Mouse (Mus musculus): ENCODE results near the gene Lsm4.

Lsm4 gene

DNA sequence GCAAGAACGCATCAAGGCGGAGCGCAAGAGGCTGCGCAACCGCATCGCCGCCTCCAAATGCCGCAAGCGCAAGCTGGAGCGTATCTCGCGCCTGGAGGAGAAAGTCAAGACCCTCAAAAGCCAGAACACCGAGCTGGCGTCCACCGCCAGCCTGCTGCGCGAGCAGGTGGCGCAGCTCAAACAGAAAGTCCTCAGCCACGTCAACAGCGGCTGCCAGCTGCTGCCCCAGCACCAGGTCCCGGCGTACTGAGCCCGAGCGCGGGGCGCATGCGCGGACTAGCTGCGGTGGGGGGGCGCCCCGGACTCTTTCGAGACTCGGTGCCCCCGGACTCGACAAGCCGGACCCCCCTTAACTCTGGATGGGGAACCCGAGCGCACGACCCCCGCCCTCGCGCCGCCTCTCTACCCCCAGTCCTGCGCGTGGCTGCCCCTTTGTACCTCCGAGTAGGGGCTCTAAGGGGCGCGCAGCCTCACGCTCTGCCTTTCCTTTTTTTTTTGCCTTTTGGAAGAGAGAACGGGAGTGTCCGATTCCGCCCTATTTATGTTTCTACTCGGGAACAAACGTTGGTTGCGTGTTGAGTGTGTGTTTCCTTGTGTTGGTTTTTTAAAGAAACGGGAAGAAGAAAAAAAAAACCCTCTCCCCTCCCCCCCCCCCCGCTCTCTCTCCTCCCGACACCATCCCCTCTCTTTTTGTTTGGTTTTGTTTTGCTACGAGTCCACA, 26.9 kb downstream of the Lsm4 start:
- peak; percentile 92 for DNase-seq (ENCODE audit: low read depth, low spot score)

DNA sequence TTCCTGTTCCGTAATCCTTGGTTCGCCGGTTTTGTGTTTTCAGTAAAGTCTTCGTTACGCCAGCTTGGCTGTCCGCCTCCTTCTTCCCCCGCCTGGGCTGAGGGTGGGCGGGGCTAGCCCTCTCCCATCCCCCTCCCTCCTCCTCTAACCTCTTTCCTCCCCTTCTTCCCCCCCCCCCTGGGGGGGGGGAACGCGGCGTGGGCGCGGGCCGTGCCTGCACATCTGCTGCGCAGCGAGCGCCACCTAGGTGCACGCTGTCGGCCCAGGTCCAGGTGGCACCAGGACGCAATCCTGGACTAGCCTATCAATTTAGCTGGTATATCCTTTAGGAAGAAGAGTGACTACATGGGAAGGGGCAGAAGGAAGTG, 27.5 kb downstream of the Lsm4 start:
- peak; percentile 96 for DNase-seq (ENCODE audit: low read depth, low spot score)

DNA sequence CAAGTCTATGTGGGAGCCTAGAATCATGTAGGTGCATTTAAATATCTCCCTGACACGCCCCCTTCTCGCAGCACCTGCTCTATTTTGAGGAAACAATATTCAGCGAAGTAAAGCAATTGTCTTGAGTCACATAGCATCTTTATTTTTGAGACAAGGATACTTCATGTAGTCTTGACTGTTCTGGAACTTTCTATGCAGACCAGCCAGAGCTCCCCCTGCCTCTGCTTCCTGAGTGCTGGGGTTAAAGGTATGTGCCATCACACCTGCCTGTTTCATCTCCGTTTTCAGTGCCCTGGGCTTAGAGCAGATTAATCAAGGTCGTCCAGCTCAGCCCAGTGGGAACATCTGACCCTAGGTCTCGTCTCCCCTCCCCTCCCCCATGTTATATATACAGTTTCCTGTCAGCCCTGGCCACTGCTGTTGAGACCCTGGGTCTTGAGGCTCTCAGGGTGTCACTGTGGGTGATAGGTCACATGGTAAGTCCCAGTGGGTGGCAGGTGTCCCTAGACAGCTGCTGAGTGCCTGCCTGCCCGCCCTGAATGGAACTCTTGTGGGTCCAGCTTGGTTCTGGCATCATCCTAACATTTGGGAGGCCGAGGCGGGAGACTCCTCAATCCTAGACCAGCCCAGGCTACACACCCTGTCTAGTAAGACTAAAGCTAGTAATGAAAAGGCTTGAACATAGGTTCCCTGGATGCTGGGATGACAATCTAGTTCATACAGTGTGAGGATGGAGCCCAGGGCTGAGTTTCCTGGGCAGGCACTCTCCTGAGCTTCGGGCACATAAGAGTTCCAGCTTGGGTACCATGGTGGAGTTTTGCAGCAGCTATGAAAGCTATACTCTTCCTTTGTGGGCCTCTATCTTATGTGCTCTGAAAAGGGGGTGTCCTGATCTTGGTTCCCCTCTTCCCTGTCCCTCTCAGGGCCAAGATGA, 28.3 kb downstream of the Lsm4 start:
- DNase-seq (ENCODE audit: low read depth, low spot score), result peak; percentile 33

DNA sequence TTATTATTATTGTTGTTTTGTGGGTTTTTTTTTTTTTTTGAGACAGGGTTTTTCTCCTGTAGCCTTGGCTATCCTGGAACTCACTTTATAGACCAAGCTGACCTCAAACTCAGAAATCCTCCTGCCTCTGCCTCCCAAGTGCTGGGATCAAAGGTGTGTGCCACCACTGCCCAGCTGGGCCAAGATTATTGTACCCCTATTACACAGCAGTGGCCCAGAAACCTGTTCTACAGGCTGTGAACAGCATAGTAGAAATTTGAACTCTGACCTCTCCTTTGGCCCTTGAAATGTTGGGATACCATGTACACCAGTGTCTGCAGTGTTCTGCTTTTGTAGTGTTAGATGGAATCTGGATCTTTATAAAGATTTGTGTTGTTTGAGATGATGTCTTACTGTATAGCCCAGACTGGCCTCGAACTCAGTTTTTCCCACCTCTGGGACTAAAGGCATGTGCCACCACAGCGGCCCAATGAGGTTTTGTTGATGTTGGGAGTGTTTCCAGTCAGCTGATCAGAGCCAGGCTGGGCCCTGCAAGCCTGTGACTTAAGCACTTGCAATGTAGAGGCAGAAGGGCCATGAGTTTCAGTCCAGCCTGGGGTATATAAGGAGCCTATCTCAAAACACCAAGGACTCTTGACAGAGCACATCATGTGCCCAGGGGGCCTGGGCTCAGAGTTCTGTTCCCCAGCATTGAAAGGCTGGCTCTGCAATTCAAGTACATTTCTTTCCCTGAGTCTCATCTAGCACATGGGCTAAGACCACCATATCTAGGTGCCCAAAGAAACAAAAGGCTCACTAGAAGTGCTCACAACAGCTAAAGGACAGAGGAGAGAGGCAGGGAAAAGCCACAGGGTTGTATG, 29.2 kb downstream of the Lsm4 start:
- DNase-seq (ENCODE audit: low read depth, low spot score), result no peak

DNA sequence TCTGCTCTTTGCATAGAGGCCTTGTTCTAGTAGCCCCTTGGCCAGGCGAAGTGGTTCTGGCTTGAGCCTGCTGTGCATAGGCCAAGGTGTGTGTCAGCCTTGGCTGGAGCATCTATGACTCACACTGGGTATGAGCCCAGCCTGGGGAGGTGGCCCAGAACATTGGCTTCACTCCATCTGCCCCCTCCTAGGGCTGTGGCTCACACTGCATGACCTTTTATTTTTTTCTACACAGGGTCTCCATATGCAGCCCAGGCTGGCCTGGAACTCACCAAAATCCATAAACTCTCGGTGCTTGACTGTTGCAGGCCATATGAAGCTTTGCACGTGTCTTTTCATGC, 29.8 kb downstream of the Lsm4 start:
- no peak for DNase-seq (ENCODE audit: low read depth, low spot score)

DNA sequence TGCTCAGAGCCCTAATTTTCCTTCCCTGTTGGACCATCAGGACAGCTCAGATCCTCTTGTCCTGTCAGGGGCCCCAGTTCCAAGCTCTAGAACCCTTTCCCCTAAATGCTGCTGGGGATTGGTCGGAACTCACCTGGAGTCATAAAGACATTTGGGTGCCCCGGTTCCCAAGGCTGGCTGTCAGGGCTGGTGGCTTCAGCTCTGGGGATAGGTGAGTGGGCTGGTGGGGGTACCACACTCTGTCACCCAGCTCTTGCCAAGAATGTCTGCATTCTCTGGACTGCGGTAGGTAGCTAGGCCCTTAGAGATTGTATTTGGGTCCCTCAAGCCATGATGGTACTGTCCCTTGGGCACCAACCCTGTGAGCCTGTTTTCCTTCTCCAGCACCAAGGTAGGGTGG, 30.2 kb downstream of the Lsm4 start, which contains the start of gene Iqcn:
Gene Iqcn (plus strand): TSS at position 171 of the 400 bp plus-strand sequence.
- no peak for DNase-seq (ENCODE audit: low read depth, low spot score)

DNA sequence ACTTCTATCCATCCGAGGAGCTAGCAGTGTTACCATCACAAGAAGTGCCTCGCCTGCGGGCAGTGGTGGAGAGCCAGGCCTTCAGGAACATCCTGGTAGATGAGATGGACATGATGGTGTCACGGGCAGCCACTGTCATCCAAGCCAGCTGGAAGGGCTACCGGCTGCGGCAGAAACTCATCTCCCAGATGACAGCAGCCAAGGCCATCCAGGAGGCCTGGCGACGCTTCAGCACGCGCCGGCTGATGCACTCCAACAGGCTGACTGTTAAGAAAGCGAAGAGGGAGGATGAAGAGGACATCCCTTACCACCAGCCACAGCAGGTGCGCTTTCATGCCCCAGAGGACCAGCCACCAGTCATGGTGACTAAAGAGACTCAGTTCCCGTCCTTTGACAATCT, 35.2 kb downstream of the Lsm4 start:
- no peak for DNase-seq (ENCODE audit: low read depth, low spot score)

DNA sequence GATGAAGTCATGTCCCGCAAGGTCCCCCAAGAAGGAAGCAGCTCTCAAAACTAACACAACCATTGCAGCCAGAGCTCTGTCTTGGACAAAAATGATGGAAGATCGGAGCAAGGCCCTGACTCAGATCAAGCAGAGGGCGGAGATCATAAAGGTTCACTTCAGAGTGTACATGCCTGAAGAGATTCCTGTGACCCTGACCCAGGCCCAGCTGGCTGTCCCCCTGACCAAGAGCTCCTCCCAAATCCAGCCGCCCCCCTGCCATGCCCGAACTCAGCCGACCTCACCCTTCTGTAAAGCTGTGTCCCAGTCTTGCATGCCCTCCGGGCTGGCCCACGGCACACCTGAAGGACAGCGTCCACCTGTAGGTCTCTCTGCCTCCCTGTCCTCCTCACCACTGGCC, 36.7 kb downstream of the Lsm4 start:
- no peak for DNase-seq (ENCODE audit: low read depth, low spot score)

DNA sequence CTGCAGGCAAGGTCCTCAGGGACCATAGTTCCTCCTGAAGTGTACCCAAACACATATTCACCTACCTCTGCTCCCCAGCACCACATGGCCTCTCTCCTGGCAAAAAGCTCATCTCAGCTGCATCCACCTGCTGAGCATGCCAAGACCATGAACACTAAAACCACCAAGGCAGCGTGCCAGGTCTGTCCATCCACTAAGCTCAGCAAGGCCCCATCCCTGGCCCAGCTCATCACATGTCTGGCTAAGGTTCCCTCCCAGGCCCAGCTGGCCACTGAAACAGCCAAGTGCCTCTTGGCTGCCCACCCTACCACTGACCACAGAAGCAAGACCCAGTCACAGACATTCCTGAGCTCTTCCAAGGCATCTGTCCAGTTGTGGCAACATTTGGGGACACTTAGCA, 37.2 kb downstream of the Lsm4 start:
- DNase-seq (ENCODE audit: low read depth, low spot score), result no peak

DNA sequence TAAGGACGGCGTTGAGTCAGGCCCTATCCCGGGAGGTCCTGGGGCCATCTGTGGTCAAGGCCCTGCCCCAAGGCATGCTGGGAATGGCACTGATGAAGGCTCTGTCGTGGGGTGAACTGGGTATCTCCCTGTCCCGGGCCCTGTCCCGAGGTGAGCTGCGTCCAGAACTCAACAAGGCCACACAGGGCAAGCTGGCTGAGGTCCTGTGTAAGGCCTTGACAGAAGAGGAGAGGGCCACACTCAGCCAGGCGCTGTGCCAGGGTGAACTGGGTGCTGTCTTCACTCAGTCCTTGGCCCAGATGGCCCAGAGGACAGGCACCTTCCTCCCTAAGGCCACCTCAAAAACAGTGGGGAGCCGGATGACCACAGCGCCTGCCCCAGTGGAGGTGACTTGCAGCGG, 38.0 kb downstream of the Lsm4 start:
- no peak for DNase-seq (ENCODE audit: low read depth, low spot score)

DNA sequence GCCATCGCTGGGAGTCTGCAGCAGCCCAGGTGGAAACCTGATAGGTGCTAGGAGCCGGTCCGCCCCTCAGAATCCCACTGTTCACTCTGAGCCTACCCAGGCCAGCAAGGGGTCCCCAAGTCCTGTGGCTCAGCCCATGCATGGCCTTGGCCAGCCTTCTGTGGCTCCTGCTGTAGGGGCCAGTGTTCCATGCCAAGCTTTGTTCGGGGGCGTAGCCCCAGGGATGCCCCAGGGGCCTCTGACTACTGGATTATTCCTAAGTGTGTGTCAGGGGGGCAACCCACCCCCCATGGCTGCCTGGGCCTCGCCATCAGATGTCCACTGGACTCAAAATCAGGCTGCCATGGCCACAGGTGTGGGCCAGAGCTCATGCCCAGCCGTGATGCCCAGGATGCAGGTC, 40.9 kb downstream of the Lsm4 start:
- DNase-seq (ENCODE audit: low read depth, low spot score), result no peak

DNA sequence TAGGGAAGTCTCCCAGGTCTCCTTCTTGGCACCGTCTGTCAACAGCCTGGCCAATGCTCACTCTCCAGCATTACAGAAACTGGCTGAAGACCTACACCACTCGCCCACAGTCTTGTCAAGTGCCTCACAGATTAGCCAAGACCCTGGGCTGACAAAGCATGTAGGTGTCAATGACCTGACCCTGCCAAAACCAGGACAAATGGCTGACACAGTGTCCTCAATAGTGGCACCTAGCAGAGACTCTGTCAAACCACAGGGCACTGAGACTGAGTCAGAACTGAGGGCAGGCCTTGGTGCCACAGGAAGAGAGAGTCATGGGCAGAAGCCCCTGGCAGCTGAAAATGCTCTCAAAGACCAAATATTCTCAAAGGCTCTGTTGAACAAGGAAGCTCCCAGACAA, 42.0 kb downstream of the Lsm4 start:
- no peak for DNase-seq (ENCODE audit: low read depth, low spot score)

DNA sequence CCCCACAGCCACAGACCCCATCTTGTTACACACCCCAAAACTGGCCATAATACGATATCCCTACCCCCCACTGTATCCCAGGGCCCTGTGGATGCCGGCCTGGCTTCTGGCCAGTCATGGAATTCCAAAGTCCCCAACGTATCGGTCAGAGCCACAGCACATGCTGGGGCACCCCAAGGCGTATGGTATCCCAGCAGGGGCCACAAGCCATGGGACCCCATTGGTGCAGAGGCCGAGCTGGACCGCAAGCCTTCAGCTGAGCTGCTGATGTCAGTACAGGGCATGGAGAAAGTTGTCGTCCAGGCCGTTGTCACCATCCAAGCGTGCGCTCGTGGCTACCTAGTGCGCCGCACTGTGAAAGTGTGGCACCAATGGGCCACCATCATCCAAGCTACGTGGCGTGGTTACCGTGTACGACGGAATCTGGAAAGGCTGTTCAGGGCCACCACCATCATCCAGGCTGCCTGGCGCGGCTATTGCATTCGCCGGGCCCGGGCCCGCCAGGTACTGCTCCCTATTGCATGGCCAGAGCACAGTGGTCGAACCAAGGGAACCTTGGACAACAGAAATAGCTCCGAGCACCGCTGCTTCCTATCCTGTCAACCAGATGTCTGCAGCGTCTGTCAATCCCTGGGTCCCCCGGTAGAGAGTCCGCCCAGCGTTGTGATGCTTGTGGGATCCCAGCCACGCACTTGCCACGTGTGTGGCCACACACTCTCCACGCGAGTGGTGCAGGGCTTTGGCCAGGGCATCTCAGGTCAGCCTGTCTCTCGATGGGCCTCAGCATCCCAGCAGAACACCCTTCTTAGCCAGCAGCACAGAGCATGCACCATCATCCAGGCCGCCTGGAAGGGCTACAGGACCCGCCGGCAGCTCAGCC, 43.7 kb downstream of the Lsm4 start:
- DNase-seq (ENCODE audit: low read depth, low spot score), result no peak

DNA sequence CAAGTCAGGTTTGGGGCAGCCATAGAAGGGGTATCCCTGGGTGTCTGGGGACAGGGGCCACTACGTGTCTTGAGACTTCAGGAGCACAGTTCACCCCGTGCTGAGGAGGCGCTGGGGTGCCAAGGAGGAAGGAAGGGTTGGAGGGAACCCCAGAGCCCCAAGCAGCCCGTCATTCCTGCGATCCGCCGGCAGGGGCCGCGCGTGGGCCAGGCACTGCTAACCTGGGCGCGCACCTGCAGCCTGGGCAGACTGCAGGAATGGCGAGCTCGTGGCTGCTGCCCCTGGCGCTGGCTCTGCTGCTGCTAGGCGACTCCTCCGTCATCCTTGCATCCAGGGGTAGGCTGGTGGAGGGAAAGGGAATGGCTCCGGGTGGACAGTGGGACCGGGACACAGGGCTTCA, 45.2 kb downstream of the Lsm4 start, which contains the start of gene Gm3336:
Gene Gm3336 (plus strand): TSS at position 247 of the 400 bp plus-strand sequence.
- DNase-seq (ENCODE audit: low read depth, low spot score), result peak; percentile 84

DNA sequence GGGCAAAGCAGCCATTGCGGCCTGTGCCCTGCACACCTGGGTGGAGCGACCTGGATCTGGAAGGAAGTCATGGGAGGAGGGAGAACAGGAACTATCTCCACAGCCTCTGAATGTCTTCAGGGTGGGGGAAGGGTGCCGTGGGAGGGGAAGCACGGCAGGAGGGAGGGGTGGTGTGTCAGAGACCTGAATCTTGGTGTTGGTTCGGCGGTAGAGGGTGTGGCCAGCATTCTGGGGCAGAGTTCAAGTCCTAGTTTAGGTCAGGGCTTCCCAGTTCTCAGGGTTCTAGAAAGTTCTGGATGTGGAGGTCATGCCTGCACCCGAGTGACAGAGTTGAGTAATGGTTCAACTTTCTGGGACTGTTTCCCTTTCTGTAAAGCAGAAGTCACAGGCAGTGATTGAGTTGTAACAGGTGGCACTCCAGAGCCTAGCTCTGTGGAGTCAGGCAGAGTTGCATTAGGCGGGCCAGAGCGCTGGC, 46.8 kb downstream of the Lsm4 start:
- DNase-seq (ENCODE audit: low read depth, low spot score), result peak; percentile 59

DNA sequence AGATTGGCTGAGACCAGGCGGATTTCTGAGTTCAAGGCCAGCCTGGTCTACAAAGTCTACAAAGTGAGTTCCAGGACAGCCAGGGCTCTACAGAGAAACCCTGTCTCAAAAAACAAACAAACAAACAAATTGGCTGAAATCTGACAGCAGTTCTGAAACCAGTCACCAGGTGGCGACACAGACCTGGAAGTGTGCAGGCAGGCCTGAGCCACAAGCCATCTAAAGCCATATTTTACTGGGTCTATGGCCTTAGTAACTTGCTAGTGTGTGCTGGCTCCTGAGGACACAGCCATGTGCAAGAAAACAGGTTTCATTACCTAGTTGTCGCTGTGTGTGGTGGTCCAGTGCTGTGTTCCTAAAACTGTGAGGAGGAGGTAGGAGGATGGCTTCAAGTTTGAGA, 47.7 kb downstream of the Lsm4 start:
- peak; percentile 87 for DNase-seq (ENCODE audit: low read depth, low spot score)

DNA sequence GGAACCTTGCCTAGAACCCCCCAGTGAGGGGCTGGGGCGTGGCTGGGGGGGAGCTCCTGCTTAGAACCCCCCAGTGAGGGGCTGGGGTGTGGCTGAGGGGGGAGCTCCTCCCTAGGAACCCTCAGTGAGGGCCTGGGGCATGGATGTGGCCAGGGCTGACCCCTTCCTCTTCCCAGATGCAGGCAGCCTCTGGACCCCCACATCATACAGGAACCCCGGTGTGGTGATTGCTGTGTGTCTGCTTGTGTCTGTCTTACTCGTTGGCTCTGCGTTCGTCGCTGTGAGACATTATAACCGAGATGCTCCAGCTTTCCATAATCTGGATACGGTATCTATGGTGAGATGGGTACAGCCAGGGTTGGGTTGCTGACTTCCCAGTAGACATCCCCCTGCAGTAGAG, 48.6 kb downstream of the Lsm4 start:
- no peak for DNase-seq (ENCODE audit: low read depth, low spot score)

DNA sequence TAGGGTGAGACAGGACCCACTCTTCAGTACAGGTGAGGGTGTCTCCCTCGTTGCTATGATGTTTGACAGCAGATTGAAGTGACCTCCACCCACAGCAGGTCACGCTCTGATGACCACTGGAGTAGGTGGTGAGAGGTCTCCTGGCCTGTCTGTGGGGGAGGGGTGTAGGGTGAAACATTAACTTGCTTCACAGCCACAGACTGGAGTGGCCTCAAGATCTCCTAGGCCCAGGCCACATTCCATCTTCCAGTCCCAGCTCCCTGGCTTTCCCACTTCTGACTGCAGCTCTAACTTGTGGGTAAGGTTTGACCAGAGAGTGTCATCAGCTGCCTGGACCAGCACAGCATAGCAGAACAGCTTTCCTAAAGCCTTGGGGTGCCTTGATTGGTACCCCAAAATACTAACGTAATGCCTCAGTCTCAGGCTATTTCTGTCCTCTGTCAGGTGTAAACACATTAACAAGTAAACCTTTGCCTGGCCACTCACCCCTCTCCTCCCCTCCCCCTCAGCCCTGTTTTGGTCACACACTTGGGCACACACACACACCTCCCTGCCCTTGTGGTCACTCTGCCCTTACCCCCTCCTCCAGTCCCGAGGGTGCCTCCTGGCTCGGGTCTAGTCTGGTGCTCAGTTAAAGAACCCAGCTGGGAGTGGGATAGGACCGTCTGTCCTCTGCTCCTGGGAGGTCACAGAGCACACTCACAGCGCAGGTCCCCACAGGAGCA, 50.6 kb downstream of the Lsm4 start, which contains the start of gene Pde4c:
Gene Pde4c (plus strand): TSS at position 235 of the 725 bp plus-strand sequence.
- DNase-seq (ENCODE audit: low read depth, low spot score), result peak; percentile 71

DNA sequence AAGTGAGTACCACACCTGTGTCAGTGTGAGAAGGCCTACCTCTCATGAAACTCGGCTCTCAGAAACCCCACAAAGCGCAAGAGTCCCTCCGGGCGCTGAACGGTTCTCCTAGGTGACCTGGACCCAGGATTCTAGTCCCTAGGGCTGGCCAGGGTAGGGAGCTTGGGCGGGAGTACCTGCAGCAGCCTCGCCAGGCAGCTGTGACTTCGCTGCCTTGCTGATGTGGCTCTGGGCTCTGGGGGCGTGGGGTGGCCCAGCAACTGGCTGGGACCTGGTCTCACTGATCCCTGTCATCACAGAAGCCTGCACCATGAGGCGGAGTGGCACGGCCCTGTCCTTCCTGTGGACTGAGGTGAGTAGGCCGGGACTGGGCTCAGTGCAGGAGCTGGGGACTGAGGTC, 51.2 kb downstream of the Lsm4 start:
- DNase-seq (ENCODE audit: low read depth, low spot score), result peak; percentile 41

DNA sequence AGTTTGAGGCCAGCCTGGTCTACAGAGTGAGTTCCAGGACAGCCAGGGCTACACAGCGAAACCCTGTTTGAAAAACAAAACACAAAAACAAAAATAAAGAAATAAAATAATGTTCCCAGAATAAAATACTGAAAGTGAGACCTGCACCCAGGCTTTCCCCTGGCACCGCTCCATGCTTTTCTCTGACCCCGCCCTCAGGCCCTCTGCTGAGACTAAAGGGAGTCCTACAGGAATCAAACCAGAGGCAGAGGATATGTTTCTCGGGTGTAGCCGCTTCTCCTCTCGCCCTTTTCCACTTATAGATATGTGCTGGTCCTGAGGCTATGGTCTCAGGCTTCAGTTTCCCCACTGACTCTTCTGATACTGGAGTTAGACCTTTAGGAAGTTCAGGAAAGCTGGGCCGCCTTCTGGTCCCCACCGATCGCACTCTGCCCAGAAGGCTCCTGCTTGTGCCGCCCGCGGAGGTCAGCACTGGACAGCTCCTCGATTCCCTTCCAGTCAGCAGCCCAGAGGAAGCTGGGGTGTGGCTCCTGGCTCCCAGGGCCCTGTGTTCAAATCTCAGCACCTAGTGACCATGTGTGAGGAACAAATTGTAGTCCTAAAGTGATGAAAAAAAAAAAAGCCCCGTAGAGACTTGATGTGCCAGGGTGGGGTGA, 52.9 kb downstream of the Lsm4 start:
- no peak for DNase-seq (ENCODE audit: low read depth, low spot score)
